Mouse (Mus musculus) neural tube, embryonic 13.5 days (tissue): ENCODE data around the gene Ifitm7. TPM values are rescaled to one million over a fixed set of nuclear protein-coding genes. Genes with fewer than 3 reads are reported as not detected.
A peak's percentile ranks its signal among the peaks of the same experiment; 100 is the strongest.
"Not testable (repeated sequence)": the region's sequence is repeated elsewhere in the genome, so short reads cannot be mapped to it uniquely, and the experiment has no call there.

ENCODE experiments used
- ATAC-seq: fragments of 200-750 bp; cut with Nextera tagmentation; 2 replicates; pipeline ENCODE4 v1.8.0; 2017; ENCODE audit warnings: low read depth, mild to moderate bottlenecking, moderate TSS enrichment, moderate library complexity
- H3K27ac ChIP-seq: fragments of 300-500 bp; sonication (generic); replicated peaks from 2 replicates; pipeline ENCODE4 v1.5.1; 2015; ENCODE audit warnings: moderate library complexity, mild to moderate bottlenecking, inconsistent platforms
- H3K27me3 ChIP-seq: fragments of 300-500 bp; sonication (generic); 2 replicates; pipeline ENCODE4 v1.6.1; 2015; ENCODE audit warnings: mild to moderate bottlenecking, inconsistent platforms
- H3K36me3 ChIP-seq: fragments of 300-500 bp; sonication (generic); 2 replicates; pipeline ENCODE4 v1.6.1; 2015; ENCODE audit warnings: mild to moderate bottlenecking, inconsistent platforms
- H3K4me1 ChIP-seq: fragments of 300-500 bp; sonication (generic); replicated peaks from 2 replicates; pipeline ENCODE4 v1.6.1; 2015; ENCODE audit warnings: inconsistent platforms
- H3K4me2 ChIP-seq: fragments of 300-500 bp; sonication (generic); 2 replicates; pipeline ENCODE4 v1.6.1; 2015; ENCODE audit warnings: inconsistent platforms, mild to moderate bottlenecking, moderate library complexity
- H3K4me3 ChIP-seq: fragments of 300-500 bp; sonication (generic); 2 replicates; pipeline ENCODE4 v1.5.1; 2015; ENCODE audit warnings: mild to moderate bottlenecking, inconsistent platforms
- H3K9ac ChIP-seq: fragments of 300-500 bp; sonication (generic); 2 replicates; pipeline ENCODE4 v1.6.1; 2015; ENCODE audit warnings: moderate library complexity, mild to moderate bottlenecking, inconsistent platforms
- H3K9me3 ChIP-seq: fragments of 300-500 bp; sonication (generic); 2 replicates; pipeline ENCODE4 v1.6.1; 2016; ENCODE audit warnings: inconsistent platforms
- WGBS: fragments of 180-500 bp; shearing (Covaris S2); methylation state at CpG from one replicate; pipeline ENCODE4 v1.1.7; 2015; 5-methylcytosine and 5-hydroxymethylcytosine counted together
- polyA plus RNA-seq: library from polyadenylated mRNA; unstranded; fragments of >200 nt; fragmentation: Nextera tagmentation; extraction: Ambion mirVana; gene quantifications from 2 replicates; pipeline ENCODE4 v1.2.1, GENCODE M21; 2015

Gene Ifitm7
- polyA plus RNA-seq, 1 experiment from 2014 or later: 0.98 TPM

DNA sequence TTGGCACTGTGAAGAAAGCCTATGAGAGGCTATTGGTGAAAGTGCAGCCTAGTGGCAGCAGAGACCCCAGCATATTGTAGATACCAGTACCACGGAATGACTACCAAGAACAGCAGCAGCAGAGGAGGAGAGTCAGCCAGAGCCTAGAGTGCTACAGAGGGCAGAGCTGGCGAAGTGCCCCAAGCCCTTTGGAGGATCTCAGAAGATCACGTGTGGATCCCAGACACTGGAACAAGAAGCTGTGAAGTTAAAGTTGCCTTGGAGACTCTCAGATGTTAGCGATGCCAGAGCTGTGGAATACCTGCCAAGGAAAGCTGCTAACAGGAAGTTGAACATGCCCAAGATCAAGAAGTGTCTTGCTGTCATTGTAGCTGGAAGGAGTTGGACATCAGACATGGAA is 18.6 kb upstream of the Ifitm7 start:
- WGBS: 85% methylated on average over 4 of the region's 4 CpGs
- Histone ChIP-seq H3K27me3 (no peaks in the 10 kb centered on the region), H3K27ac (no peak overlapping the region), H3K4me2 (no peak overlapping the region), H3K9ac (no peak overlapping the region), H3K4me3 (no peak overlapping the region), H3K36me3 (0 out of 2 replicates have a peak, but pooled peaks cover 9% of the 10 kb centered on the region), H3K4me1 (no peaks in the 10 kb centered on the region), H3K9me3 (no peaks in the 10 kb centered on the region)
- ATAC-seq: no peak

DNA sequence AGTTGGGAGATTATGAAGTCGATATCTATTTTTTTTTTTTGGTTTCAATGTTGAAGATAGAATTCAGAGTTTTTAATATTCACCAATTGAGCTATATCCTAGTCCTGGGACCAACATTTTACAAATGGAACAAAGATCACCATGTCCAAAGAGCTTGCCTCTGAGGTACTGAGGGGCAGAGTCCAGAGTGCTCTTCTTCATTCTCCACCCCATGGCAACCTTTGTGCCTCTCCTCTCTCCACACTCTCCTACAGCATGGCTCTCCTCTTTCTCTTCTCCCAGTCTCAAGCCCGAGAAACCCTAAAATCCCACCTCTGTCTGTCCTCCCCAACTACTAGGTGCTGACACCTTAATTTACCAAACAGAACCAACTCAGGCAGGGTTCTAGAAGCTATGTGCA is 18.0 kb upstream of the Ifitm7 start:
- H3K9ac ChIP-seq: no peak overlapping the region
- 80% methylated on average over 2 of the region's 2 CpGs for whole genome bisulfite sequencing
- ATAC-seq: no peak

DNA sequence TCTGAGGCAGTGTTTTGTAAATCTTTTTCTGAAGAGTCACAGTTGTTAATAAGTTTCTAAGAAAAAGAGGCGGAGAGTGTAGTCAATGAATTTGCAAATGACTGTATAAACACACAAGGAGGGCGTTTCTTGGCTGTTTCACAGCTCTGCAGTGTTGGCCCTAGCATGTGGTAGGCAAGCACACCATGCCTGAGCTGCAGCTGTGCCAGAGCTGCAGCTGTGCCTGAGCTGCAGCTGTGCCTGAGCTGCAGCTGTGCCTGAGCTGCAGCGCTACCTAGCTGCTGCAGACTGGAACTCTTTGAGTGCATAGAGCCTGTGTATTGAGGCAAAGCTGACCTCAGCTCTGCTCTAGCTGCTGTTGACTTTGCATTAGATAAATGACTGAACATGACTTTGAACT is 17.5 kb upstream of the Ifitm7 start:
- H3K36me3 ChIP-seq: 0 out of 2 replicates have a peak, but pooled peaks cover 3% of the 10 kb centered on the region
- H3K4me1 ChIP-seq: no peaks in the 10 kb centered on the region
- no peaks in the 10 kb centered on the region for H3K27me3 ChIP-seq
- WGBS: 28% methylated on average over 3 of the region's 3 CpGs
- H3K4me3 ChIP-seq: no peak overlapping the region
- peak; percentile 75; the same call in 1 of the 2 replicates for ATAC-seq
- no peak overlapping the region for H3K4me2 ChIP-seq
- no peaks in the 10 kb centered on the region for H3K9me3 ChIP-seq
- no peak overlapping the region for H3K9ac ChIP-seq
- H3K27ac ChIP-seq: no peak overlapping the region

More for the DNA sequence above, 18.0 kb upstream of the Ifitm7 start:
- 0 out of 2 replicates have a peak, but pooled peaks cover 9% of the 10 kb centered on the region for H3K36me3 ChIP-seq
- no peak overlapping the region for H3K27ac ChIP-seq
- H3K9me3 ChIP-seq: no peaks in the 10 kb centered on the region
- no peaks in the 10 kb centered on the region for H3K4me1 ChIP-seq
- H3K4me2 ChIP-seq: no peak overlapping the region
- H3K27me3 ChIP-seq: no peaks in the 10 kb centered on the region
- no peak overlapping the region for H3K4me3 ChIP-seq

DNA sequence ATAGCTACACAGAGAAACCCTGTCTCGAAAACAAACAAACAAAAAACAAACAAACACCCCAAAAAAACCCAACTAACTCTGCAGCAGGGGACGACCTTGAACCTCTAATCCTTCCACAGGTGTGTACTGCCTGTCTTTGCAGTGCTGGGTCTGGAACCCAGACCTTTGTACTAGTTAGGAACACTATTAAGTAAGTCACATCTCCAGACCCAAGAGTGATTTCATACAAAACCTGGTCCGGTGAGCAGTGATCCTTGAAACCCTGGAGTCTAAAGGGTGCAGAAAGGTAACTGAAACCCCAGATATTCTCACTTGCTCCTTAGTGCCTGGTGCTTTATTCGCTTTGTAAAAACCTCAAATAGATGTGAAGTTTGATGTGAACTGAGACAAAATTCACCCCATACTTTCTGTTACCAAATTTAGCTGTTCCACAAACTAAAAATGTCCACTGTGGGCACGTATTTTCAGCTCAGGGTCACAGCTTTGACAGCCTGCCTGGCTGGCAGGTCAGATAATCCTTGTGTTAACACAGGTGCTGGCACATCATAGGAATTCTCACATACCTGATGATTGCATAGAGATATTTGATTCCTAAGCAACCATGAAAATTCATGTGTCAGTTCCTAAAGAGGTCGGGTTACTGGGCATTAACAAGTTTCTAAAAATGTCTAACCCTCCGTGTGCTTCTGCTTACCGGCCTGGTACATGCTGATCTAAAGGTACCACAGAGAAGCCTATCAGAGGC is 16.9 kb upstream of the Ifitm7 start:
- no peak overlapping the region for H3K9ac ChIP-seq
- 68% methylated on average over 8 of the region's 8 CpGs for WGBS
- no peaks in the 10 kb centered on the region for H3K9me3 ChIP-seq
- H3K4me1 ChIP-seq: no peaks in the 10 kb centered on the region
- H3K27me3 ChIP-seq: no peaks in the 10 kb centered on the region
- H3K4me3 ChIP-seq: no peak overlapping the region
- H3K4me2 ChIP-seq: no peak overlapping the region
- no peak for ATAC-seq
- H3K27ac ChIP-seq: no peak overlapping the region
- H3K36me3 ChIP-seq: no peaks in the 10 kb centered on the region

DNA sequence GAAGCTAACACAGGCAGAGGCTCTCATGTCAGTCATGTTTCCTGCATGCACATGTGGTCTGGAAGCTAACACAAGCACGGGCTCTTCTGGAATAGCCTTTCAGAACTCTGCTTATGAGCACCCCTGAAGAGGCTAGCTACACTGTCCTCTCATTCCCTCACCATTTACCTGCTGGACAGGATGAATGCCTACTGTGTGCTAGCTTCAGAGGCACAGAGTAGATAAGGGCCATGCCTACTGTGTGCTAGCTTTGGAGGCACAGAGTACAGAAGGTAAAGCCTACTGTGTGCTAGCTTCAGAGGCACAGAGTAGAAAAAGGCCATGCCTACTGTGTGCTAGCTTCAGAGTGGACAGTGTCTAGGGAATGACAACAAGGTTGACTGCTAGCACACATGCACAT is 7.8 kb upstream of the Ifitm7 start:
- 0 out of 2 replicates have a peak, but pooled peaks cover 5% of the 10 kb centered on the region for H3K36me3 ChIP-seq
- no peaks in the 10 kb centered on the region for H3K27me3 ChIP-seq
- ATAC-seq: no peak
- no peaks in the 10 kb centered on the region for H3K4me1 ChIP-seq
- no peak overlapping the region for H3K4me2 ChIP-seq
- 96% methylated on average over 1 of the region's 1 CpGs for WGBS
- no peak overlapping the region for H3K4me3 ChIP-seq
- no peak overlapping the region for H3K9ac ChIP-seq
- no peaks in the 10 kb centered on the region for H3K9me3 ChIP-seq
- H3K27ac ChIP-seq: no peak overlapping the region

DNA sequence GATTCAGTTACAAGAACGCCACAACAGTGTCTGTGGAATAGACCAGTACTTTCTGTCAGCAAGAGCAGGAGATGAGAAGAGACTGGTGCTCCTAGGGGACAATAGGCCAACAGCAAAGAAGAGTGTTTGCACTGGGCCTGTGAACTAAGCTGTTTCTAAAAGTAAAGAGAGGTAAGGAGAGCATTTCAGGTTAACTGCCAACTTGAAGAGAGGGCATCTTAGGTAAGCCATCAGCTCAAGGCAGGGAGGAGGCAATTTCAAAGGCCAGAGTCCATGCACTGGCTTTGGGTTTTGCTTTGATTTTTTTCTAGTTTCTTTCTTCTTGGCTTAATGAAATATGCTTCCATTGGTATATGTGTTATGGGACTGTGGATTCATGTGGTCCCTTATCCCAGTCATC is 7.4 kb upstream of the Ifitm7 start:
- 89% methylated on average over 1 of the region's 1 CpGs for WGBS
- H3K27ac ChIP-seq: no peak overlapping the region
- no peaks in the 10 kb centered on the region for H3K9me3 ChIP-seq
- H3K4me1 ChIP-seq: peaks cover 3% of the 10 kb centered on the region
- H3K4me2 ChIP-seq: no peak overlapping the region
- no peak overlapping the region for H3K4me3 ChIP-seq
- no peak overlapping the region for H3K9ac ChIP-seq
- H3K36me3 ChIP-seq: 0 out of 2 replicates have a peak, but pooled peaks cover 5% of the 10 kb centered on the region
- H3K27me3 ChIP-seq: no peaks in the 10 kb centered on the region
- ATAC-seq: no peak

DNA sequence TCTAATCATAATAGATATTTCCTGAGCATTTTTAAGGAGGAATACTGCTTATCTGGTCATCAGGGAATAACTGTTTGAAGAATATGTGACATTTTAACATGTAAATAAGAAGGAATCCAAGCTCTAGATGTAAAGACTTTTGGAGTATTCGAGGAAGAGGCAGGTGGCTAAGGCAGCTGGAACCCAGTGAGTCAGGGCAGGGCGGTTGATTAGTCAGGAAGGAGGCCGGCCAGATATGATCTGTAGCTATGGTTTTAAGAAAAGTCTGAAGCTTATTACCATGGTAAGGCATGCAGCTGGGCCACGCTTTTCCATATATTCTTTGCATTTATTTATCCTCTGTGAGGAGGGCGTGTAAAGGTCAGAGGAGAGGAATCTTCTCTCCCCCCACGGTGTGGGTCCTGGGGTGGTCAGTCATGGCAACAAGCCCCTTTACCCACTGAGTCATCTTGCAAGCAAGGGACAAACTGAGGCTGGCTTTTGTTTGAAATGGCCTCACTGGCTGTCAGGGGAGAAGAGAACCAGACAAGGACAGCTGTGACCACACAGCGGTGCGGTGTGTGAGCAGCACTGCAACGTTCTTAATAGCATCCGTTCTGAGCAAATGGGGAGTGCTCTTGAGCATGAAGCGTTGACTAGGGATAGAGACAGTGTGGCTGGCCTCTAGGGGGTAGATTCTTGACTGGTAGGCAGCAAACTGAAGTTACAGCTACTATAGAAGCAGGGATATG is 6.0 kb upstream of the Ifitm7 start:
- Histone ChIP-seq H3K27ac (no peak overlapping the region), H3K4me1 (peaks cover 17% of the 10 kb centered on the region), H3K36me3 (0 out of 2 replicates have a peak, but pooled peaks cover 5% of the 10 kb centered on the region), H3K4me2 (no peak overlapping the region), H3K4me3 (no peak overlapping the region), H3K9ac (no peak overlapping the region), H3K9me3 (no peaks in the 10 kb centered on the region), H3K27me3 (no peaks in the 10 kb centered on the region)
- ATAC-seq: no peak
- 76% methylated on average over 11 of the region's 11 CpGs for WGBS

DNA sequence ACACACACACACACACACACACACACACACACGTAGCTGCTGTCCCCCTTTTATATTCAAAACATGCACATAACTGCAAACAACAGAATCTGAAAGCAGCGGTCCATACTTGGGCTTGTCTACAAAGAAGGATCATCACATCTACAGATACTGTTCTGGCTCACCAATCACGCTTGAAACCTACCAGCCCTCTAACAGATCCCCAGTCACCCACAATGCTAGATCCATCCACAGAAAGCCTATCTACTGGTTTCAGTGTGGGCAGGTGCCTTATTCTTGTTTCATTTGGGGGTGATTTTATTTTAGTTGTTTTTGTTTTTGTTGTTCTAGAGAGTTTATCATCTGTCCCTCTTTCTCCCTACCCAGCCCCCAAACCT is 503 bp downstream of the Ifitm7 start:
- Histone ChIP-seq H3K9ac (peak overlapping the region; percentile 80), H3K27ac (peak overlapping the region; percentile 95), H3K9me3 (no peaks in the 10 kb centered on the region), H3K4me3 (peak overlapping the region; percentile 64), H3K4me2 (peak overlapping the region; percentile 75), H3K36me3 (0 out of 2 replicates have a peak, but pooled peaks cover 2% of the 10 kb centered on the region), H3K27me3 (no peaks in the 10 kb centered on the region), H3K4me1 (peaks cover 20% of the 10 kb centered on the region)
- WGBS: 43% methylated on average over 3 of the region's 3 CpGs
- peak; percentile 71 for ATAC-seq

DNA sequence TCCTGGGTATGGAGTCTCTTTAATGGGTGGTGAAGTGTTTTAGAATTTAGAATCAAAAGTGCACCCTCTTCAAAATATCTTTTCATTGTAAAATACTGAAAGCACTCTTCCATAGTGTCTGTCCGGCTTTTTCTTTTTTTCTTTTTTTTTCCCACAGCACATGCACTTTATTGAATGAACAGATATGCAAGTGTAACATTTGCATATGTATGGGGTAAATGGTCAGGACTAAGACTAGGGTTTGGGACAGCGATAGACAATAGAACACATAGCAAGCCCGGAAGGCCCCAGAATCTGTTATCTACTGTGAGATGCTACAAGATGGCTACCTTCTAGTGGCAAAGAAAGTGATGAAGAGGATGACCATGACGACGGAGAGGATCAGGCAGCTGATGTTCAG is 3.5 kb downstream of the Ifitm7 start:
- Histone ChIP-seq H3K4me3 (no peak overlapping the region), H3K27ac (no peak overlapping the region), H3K4me2 (no peak overlapping the region), H3K27me3 (no peaks in the 10 kb centered on the region), H3K9me3 (no peaks in the 10 kb centered on the region), H3K4me1 (peaks cover 8% of the 10 kb centered on the region), H3K36me3 (no peaks in the 10 kb centered on the region), H3K9ac (no peak overlapping the region)
- ATAC-seq: no peak
- 81% methylated on average over 5 of the region's 5 CpGs for WGBS

DNA sequence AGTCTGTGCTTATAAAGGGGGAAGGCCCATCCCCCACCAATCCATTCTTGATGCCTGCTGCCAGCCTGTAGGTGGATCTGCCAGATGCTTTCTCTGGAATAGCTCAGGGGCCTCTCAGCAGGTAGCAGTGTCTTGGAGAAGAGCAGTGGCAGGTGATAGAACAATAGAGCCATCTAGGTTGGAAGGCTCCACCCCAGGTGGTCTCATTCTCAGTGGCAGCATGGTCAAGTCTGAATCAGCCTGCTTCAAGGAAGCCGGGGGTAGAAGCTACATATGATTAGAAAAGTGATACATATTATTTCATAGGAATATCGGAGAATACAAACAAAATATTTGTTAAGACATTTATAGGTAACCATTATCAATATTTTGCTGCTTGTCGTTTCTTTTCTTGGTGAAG is 5.0 kb downstream of the Ifitm7 start:
- not testable (repeated sequence) for H3K36me3 ChIP-seq, ATAC-seq, H3K27ac ChIP-seq, H3K4me1 ChIP-seq, H3K4me3 ChIP-seq, H3K9me3 ChIP-seq, H3K27me3 ChIP-seq, H3K4me2 ChIP-seq, H3K9ac ChIP-seq
- WGBS: 72% methylated on average over 3 of the region's 3 CpGs

DNA sequence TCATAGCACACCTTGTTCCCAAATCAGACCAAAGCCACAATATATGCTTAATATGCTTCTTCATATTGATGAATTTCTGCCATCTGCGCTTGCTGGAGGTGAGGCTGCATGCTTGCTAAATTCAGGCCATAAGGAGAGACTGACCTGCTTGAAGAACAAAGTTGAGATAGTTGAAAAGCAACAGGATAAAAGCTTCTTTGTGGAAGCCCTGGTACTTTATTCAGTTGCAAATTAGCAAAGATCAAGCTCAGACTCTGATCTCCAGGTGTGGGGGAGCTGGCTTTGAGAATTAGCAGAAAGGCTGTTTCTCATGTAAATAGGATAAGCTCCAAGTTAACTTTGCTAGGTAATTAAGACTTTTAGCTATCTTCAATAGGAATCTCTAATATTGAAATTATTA is 9.7 kb downstream of the Ifitm7 start:
- not testable (repeated sequence) for H3K27ac ChIP-seq, ATAC-seq, H3K27me3 ChIP-seq, H3K9me3 ChIP-seq, H3K9ac ChIP-seq, H3K4me3 ChIP-seq, H3K4me2 ChIP-seq, H3K4me1 ChIP-seq, H3K36me3 ChIP-seq
- 44% methylated on average over 1 of the region's 1 CpGs for WGBS

DNA sequence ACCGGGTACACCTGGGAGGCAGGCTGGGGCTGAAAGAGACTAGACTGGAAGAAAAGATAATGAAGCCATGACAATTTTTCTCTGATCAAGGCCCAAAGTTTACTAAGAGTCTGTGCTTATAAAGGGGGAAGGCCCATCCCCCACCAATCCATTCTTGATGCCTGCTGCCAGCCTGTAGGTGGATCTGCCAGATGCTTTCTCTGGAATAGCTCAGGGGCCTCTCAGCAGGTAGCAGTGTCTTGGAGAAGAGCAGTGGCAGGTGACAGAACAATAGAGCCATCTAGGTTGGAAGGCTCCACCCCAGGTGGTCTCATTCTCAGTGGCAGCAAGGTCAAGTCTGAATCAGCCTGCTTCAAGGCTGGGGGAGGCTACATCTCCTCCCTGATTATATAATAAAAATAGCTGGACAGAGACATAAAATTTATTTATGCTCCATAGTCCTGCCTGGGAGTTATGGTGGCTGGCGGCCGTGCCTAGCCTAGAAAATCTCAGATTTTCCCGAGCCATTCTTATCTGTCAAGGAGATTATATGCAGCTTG is 10.3 kb downstream of the Ifitm7 start:
- H3K27me3 ChIP-seq, H3K9ac ChIP-seq, H3K9me3 ChIP-seq, ATAC-seq, H3K4me2 ChIP-seq, H3K36me3 ChIP-seq, H3K4me1 ChIP-seq, H3K27ac ChIP-seq, H3K4me3 ChIP-seq: not testable (repeated sequence)
- WGBS: 66% methylated on average over 4 of the region's 4 CpGs
